Comparison of ENCODE assay signal across 21 mouse cellular contexts in the genomic region with DNA sequence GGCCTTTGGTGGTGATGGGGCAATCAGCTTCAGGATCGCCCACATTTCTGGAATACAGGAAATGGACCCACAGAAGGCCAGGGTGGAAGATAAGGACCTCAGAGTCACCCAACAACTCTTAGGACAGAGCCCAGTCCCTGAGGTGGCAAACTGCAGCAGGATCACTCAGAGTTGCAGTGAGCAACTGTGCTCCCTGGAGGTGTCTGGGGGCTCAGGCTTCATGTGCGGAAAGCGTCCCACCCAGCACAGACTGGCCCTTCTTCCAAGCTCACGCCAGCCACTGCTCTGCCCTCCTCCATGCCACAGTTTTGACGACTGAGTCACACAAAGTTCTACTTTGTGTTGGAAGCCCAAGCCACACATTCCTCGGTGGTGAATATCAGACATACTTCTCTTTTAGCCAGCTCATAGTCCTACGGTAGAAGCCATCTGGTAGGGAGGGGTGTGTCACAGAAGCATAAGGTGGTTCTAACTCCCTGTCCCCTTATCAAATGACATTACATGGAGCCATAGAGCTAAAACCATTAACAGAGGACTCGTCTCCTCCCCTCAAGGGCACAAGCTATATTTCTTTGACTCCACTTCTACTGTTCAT. TPM values are rescaled to one million over a fixed set of nuclear protein-coding genes. Genes with fewer than 3 reads are reported as not detected.
DNase-seq lines count a peak whose midpoint lies in the region; ATAC-seq and TF ChIP-seq lines count a peak whose summit lies in the region.
"Had no signal": no experiment of that assay in that cellular context is flagged by ENCODE, and none has a peak within 500 bp of the region (broad histone marks: within the 10 kb centered on the region; RNA-seq: fewer than 3 reads in every experiment).

No protein-coding gene starts in this region.

- H3K9me3 ChIP-seq in heart, embryonic 10.5 days = no peaks in the 10 kb centered on the region
- H3K9me3 ChIP-seq in heart, embryonic 11.5 days (replicated peaks; ENCODE audit: control insufficient read depth, low read length) = no peaks in the 10 kb centered on the region
- H3K9me3 ChIP-seq in heart, postnatal 0 days (replicated peaks; ENCODE audit: control insufficient read depth, low read length) = no peaks in the 10 kb centered on the region
- no peaks in the 10 kb centered on the region for H3K9me3 ChIP-seq in hindbrain, embryonic 11.5 days (ENCODE audit: control insufficient read depth, low read length)
- H3K9me3 ChIP-seq: embryonic facial prominence, embryonic 10.5 days; forebrain, embryonic 10.5 days; hindbrain, embryonic 10.5 days; midbrain, embryonic 15.5 days; neural tube, embryonic 13.5 days had no signal

- H3K4me3 ChIP-seq in heart, embryonic 10.5 days = no peak overlapping the region
- H3K4me3 ChIP-seq in heart, embryonic 11.5 days (ENCODE audit: low read depth, low read length) = no peak overlapping the region
- no peak overlapping the region for H3K4me3 ChIP-seq in heart, postnatal 0 days (ENCODE audit: low read depth, low read length)
- H3K4me3 ChIP-seq in hindbrain, embryonic 11.5 days (ENCODE audit: low read depth, low read length) = no peak overlapping the region
- H3K4me3 ChIP-seq: embryonic facial prominence, embryonic 10.5 days; forebrain, embryonic 10.5 days; hindbrain, embryonic 10.5 days; limb, embryonic 12.5 days; midbrain, embryonic 15.5 days; neural tube, embryonic 13.5 days had no signal

- in situ Hi-C loops in Patski (cut with MboI; ENCODE audit: low pct_unique_long_range_greater_than_20kb) = loop anchor here (10.0 kb wide), 1 partner anchor 213 kb away; no protein-coding TSS in a partner anchor

- ATAC-seq in heart, embryonic 11.5 days (replicated peaks; ENCODE audit: insufficient number of reproducible peaks, low FRiP score, low TSS enrichment) = no peak
- no peak for ATAC-seq in heart, postnatal 0 days (ENCODE audit: insufficient read depth, low read depth)
- ATAC-seq in Patski = peak; percentile 90
- ATAC-seq in hindbrain, embryonic 11.5 days (ENCODE audit: low FRiP score) = no peak
- ATAC-seq: liver, postnatal 0 days; midbrain, embryonic 15.5 days had no signal

- peaks cover 26% of the 10 kb centered on the region for H3K36me3 ChIP-seq in heart, embryonic 10.5 days
- peaks cover 5% of the 10 kb centered on the region for H3K36me3 ChIP-seq in heart, embryonic 11.5 days (ENCODE audit: control insufficient read depth, insufficient read depth, low read length)
- H3K36me3 ChIP-seq in heart, postnatal 0 days (replicated peaks; ENCODE audit: control insufficient read depth, insufficient read depth, low read length) = peaks cover 16% of the 10 kb centered on the region; the same call in 1 of the 2 replicates
- no peaks in the 10 kb centered on the region for H3K36me3 ChIP-seq in hindbrain, embryonic 11.5 days (ENCODE audit: control insufficient read depth, insufficient read depth, low read length)
- H3K36me3 ChIP-seq: midbrain, embryonic 15.5 days; neural tube, embryonic 13.5 days had no signal

- 76% methylated on average over 8 of the region's 8 CpGs for WGBS in heart, embryonic 10.5 days
- 72% methylated on average over 8 of the region's 8 CpGs for WGBS in heart, embryonic 11.5 days (ENCODE audit: insufficient replicate concordance)
- WGBS in heart, postnatal 0 days = 55% methylated on average over 8 of the region's 8 CpGs
- 89% methylated on average over 8 of the region's 8 CpGs for WGBS in hindbrain, embryonic 11.5 days

- POLR2A ChIA-PET in Patski (lab: Charles Lee) = interaction anchor here (1.0 to 1.9 kb wide), 3 partner anchors 10 to 33 kb away, joined by 3 to 4 read pairs (median 3); no protein-coding TSS in a partner anchor

- no peak overlapping the region for H3K9ac ChIP-seq in heart, embryonic 11.5 days (ENCODE audit: low read depth, low read length)
- H3K9ac ChIP-seq in heart, postnatal 0 days (replicated peaks; ENCODE audit: low read depth, low read length) = no peak overlapping the region
- no peak overlapping the region for H3K9ac ChIP-seq in hindbrain, embryonic 11.5 days (ENCODE audit: low read depth, low read length)
- H3K9ac ChIP-seq: forebrain, postnatal 0 days; limb, embryonic 12.5 days; liver, postnatal 0 days; midbrain, embryonic 15.5 days; neural tube, embryonic 13.5 days had no signal

- H3K27ac ChIP-seq in heart, embryonic 10.5 days = peak overlapping the region; percentile 56; the same call in 1 of the 2 replicates
- H3K27ac ChIP-seq in heart, embryonic 11.5 days (ENCODE audit: low read depth, low read length) = no peak overlapping the region
- H3K27ac ChIP-seq in heart, postnatal 0 days (ENCODE audit: low read depth) = peak overlapping the region; percentile 64
- no peak overlapping the region for H3K27ac ChIP-seq in hindbrain, embryonic 11.5 days (ENCODE audit: low read depth, low read length)
- H3K27ac ChIP-seq: embryonic facial prominence, embryonic 10.5 days; forebrain, embryonic 10.5 days; hindbrain, embryonic 10.5 days; limb, embryonic 12.5 days; midbrain, embryonic 15.5 days; neural tube, embryonic 13.5 days had no signal

- H3K4me2 ChIP-seq in heart, embryonic 11.5 days = no peak overlapping the region
- no peak overlapping the region for H3K4me2 ChIP-seq in heart, postnatal 0 days (ENCODE audit: low read depth, low read length)
- H3K4me2 ChIP-seq in hindbrain, embryonic 11.5 days (replicated peaks; ENCODE audit: low read depth, low read length) = no peak overlapping the region
- H3K4me2 ChIP-seq: limb, embryonic 12.5 days; liver, embryonic 11.5 days; midbrain, embryonic 15.5 days; neural tube, embryonic 13.5 days had no signal

- H3K4me1 ChIP-seq in heart, embryonic 10.5 days = peaks cover 30% of the 10 kb centered on the region
- H3K4me1 ChIP-seq in heart, embryonic 11.5 days (ENCODE audit: control insufficient read depth, insufficient read depth, low read length) = peaks cover 24% of the 10 kb centered on the region
- H3K4me1 ChIP-seq in heart, postnatal 0 days (ENCODE audit: control insufficient read depth, insufficient read depth) = peaks cover 23% of the 10 kb centered on the region
- no peaks in the 10 kb centered on the region for H3K4me1 ChIP-seq in hindbrain, embryonic 11.5 days (replicated peaks; ENCODE audit: control insufficient read depth, insufficient read depth, low read length)

- H3K27me3 ChIP-seq in heart, embryonic 10.5 days (ENCODE audit: insufficient read depth, poor library complexity, severe bottlenecking) = no peaks in the 10 kb centered on the region
- H3K27me3 ChIP-seq in heart, embryonic 11.5 days (ENCODE audit: control insufficient read depth, insufficient read depth, low read length) = no peaks in the 10 kb centered on the region
- H3K27me3 ChIP-seq in heart, postnatal 0 days (ENCODE audit: control insufficient read depth, insufficient read depth, low read length) = no peaks in the 10 kb centered on the region
- no peaks in the 10 kb centered on the region for H3K27me3 ChIP-seq in Patski
- H3K27me3 ChIP-seq in hindbrain, embryonic 11.5 days (ENCODE audit: control insufficient read depth, insufficient read depth, low read length) = no peaks in the 10 kb centered on the region
- H3K27me3 ChIP-seq: limb, embryonic 12.5 days; midbrain, embryonic 15.5 days; neural tube, embryonic 13.5 days had no signal

- DNase-seq in heart, embryonic 10.5 days (ENCODE audit: low spot score) = no peak
- DNase-seq in heart, postnatal 0 days (ENCODE audit: low spot score) = no peak
- DNase-seq in heart, adult 18-20 months = no peak
- DNase-seq in Patski (ENCODE audit: low read depth, low spot score) = no peak
- no peak for DNase-seq in spleen, adult 12 weeks (ENCODE audit: low spot score)
- no peak for DNase-seq in hindbrain, embryonic 11.5 days (ENCODE audit: low spot score)
- DNase-seq: B cell, adult 2 months; cerebellum, adult 11 months; kidney, adult 11 months; lung, postnatal 10 days; thymus, postnatal 14 days had no signal

- CTCF ChIA-PET in Patski (lab: Charles Lee) = interaction anchor here (1.1 to 2.7 kb wide), 6 partner anchors 11 to 215 kb away, joined by 3 to 11 read pairs (median 6); partner anchors contain the start of gene Cdk17

- no peak for TF ChIP-seq CTCF in heart, postnatal 0 days (IDR thresholded peaks at IDR 0.05; ENCODE audit: low read depth)
- TF ChIP-seq CTCF in Patski (IDR thresholded peaks at IDR 0.05) = no peak

- TF ChIP-seq EP300 in heart, postnatal 0 days (IDR thresholded peaks at IDR 0.05; ENCODE audit: low read depth) = no peak

RNA-seq across cellular contexts. Expression of gene Elk3, which starts 23.3 kb away (rescaled TPM):
- polyA plus RNA-seq in heart, embryonic 10.5 days (2016; fragmentation: Nextera tagmentation; extraction: Ambion mirVana) = 23.6 and 25.9 TPM in 2 replicates
- 39.9 and 42.1 TPM in 2 replicates for polyA plus RNA-seq in heart, embryonic 11.5 days (2014; fragmentation: Nextera tagmentation; extraction: Ambion mirVana)
- 45.0 and 47.3 TPM in 2 replicates for total RNA-seq in heart, postnatal 0 days (2014; rRNA removed; ENCODE audit: low replicate concordance)
- polyA plus RNA-seq in heart, postnatal 0 days (2015; fragmentation: Nextera tagmentation; extraction: Ambion mirVana) = 31.0 and 34.4 TPM in 2 replicates
- 10 to 100 TPM; 27.9 to 29.5 TPM for total RNA-seq in heart, adult 18-20 months (2021)
- polyA plus RNA-seq in Patski (2021) = 65.2 TPM
- polyA plus RNA-seq in hindbrain, embryonic 11.5 days (2014; fragmentation: Nextera tagmentation; extraction: Ambion mirVana) = 16.0 and 22.8 TPM in 2 replicates

Comparison
In these comparisons a context has a peak if more than half of its experiments do, and no peak if none do; other contexts are left out.
1. H3K27ac ChIP-seq: peak in heart, embryonic 10.5 days (single experiment) and heart, postnatal 0 days (single experiment); none in heart, embryonic 11.5 days (single experiment) and hindbrain, embryonic 11.5 days (single experiment).